Mouse (Mus musculus) right cerebral cortex, postnatal 4 days (tissue): Measurements from ENCODE around the gene Chat.
"Not testable (repeated sequence)": the region's sequence is repeated elsewhere in the genome, so short reads cannot be mapped to it uniquely, and the experiment has no call there.

Experiments used
- DNase-seq: peaks from one replicate; pipeline ENCODE4 v3.0.0-alpha.2; 2022

The Chat gene

DNA sequence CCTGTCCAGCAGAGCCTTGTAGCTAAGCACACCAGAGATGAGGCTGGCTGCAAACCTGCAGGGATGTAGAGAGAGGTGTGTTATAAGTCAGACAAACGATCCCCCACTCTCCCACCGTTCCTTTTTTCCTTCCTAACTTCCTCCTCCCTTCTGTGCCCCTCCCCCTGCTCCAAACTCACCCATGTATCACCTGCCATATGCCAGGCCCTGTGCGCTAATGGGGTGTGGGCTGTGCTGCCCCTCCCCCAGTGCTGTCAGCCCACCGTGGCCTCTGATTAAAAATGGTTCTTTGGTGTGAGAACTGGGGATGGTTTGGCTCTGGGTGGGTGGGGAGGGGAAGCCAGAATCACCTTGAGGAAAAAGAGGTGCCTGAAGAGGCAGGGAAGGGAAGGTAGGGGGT is 13.2 kb downstream of the Chat start:
- DNase-seq, result no peak

DNA sequence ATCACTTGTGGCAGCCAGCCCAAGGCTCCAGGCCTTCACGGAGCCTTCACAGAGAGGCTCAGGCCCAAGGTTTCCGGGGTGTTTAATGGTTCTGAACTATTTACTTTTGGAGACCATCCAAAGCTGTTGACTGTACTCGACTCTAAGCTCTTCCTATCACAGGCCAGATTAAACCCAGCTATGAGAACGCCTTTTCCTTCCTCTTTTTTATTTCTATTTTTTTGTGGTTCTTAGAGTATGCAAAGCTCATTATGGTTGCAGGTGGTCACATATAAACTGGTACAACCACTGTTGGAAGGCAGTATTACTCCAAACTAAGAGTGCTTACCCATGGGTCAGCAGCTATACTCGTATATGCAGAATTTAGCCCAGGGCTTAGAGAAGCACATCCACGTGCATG is 18.8 kb downstream of the Chat start:
- DNase-seq, result no peak

DNA sequence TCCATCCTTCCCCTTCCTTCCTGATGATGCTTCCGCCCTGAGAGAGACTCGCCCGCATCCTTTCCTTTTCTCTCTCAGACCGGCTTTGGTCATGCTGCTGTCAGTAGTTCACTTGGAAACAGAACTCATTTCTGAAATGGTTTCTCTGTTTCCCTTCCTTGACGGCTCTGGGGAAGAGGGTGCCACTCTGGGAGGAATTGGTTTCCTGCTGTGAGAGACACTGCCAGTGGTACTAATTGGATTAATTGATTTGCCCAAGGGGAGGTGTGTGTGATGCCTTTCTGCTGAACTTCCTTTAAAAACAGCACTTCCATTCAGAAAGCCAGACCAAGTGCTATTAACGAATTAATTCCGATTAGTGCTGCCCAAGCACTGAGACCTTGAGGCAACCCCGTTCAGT is 22.3 kb downstream of the Chat start:
- no peak for DNase-seq

DNA sequence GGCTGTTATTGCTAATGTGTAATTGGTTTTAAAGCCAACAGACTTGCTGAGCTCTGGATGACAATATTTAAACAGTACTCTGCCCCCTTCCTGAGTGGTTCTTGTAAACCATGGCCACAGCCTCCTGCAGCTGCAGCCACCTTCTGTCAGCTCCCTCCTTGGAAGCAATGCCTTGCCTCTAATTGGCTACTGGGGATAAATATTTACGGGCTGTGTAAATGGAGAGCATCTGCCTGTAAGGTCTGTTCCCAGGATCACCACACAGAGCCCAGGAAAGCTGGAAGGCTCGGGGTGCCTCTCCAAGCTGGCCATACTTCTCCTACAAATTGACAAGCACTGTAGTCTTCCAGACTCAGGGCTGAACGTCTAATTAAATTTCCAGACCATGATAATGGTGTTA is 26.0 kb downstream of the Chat start:
- no peak for DNase-seq

DNA sequence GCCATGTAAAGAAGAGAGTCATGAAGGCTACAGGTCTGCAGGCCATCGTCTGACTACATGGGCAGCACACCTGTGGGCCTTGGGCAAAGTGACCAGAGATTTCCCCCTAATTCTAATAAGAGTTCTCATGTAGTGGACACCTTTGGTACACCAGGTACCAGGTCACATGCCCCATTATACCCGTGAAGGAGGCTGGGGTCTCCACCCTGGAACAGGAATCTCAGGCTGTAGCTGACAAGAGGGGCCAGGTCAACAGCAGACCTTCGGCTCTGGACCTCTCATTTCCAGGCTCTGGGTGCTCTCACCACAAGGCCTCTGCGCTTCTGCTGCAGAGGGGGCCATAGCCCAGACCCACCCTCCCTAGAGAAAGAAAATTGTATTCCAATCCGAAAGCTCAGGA is 26.5 kb downstream of the Chat start:
- DNase-seq, result no peak

- no peak for DNase-seq
Measured at GRCm38 (mm10) chr14:32437352-32437793, 28.4 kb downstream of the Chat start.

GRCm38 (mm10) chr14:32429030-32429602 is 36.7 kb downstream of the Chat start:
- DNase-seq, result no peak

- DNase-seq, result no peak
Measured at GRCm38 (mm10) chr14:32423946-32424345, 41.8 kb downstream of the Chat start.

GRCm38 (mm10) chr14:32418747-32419146 is 47.0 kb downstream of the Chat start:
- no peak for DNase-seq

DNA sequence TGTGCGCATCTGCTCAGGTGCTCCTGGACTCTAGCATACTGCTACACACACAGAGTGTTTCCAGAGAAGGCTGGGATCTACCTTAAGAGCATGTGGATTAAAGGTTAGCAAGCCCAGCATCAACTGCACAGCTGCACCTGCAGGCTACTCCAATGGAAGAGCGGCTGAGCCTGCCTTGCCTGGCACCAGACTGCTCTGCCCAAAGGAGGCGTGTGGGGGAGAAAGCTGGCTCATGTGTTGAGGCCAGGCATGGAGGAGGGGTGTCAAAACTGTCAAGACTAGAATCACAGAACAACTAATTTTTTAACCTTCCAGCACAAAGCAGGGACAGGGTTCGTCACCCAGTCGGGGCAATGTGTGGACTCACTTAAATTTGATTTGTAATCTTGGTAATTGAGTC is 53.7 kb downstream of the Chat start:
- no peak for DNase-seq

DNA sequence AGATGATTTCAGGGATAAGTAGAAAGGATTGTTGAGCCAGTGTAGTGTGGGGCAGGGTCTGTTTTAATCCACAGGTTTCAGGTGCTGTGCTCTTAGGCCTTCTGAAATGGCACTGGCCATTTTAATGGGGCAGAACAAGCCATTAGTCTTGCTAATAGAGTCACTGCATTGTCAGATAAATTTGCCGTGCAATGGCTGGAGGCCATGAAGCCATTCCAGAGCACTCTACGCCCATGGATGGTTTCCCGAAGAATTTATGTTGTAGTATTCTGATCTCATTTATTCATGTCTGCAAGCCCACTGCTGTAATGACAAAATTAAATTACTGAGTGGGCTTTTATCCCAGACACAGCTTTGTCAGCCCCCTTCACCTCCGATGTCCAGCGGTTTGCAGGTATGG is 55.7 kb downstream of the Chat start:
- no peak for DNase-seq

DNA sequence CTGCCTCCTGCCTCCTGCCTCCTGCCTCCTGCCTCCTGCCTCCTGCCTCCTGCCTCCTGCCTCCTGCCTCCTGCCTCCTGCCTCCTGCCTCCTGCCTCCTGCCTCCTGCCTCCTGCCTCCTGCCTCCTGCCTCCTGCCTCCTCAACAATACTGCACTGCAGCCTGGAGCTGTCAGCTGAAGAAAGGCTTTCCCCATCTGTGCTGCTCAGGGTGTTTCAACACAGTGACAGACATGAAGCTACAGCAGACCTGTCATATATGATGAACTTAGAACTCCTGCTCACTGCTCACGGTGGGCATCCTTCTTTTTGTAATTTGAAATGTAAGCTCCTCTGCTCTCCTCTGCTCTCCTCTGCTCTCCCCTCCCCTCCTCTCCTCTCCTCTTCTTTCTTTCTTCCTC is 60.4 kb downstream of the Chat start:
- not testable (repeated sequence) for DNase-seq

GRCm38 (mm10) chr14:32388196-32388595 is 77.6 kb downstream of the Chat start, which contains the start of gene 1700024G13Rik:
1700024G13Rik (minus strand) TSS chr14:32388391.
- DNase-seq, result no peak

- peak; percentile 20 for DNase-seq
Measured at GRCm38 (mm10) chr14:32381619-32382018, 84.2 kb downstream of the Chat start.

DNA sequence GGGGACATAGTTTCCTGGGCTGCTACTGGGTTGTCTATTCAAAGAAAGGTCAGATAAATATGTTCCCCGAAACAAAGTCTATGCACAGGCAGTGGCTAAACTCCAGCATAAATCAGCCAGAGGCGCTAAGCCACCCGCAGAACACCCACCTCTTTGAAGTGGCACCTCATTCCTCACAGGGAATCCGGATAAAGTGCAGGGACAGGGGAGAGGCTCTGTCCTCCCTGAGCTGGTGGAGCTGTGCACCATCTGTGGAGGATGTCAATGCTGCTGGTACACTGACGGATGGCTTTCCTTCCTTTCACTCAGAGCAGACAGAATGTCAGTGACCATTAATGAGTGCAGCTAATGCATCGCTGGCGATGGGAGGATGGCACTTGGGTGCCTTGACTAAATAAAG is 84.7 kb downstream of the Chat start:
- no peak for DNase-seq

GRCm38 (mm10) chr14:32380099-32380480 is 85.7 kb downstream of the Chat start:
- no peak for DNase-seq

DNA sequence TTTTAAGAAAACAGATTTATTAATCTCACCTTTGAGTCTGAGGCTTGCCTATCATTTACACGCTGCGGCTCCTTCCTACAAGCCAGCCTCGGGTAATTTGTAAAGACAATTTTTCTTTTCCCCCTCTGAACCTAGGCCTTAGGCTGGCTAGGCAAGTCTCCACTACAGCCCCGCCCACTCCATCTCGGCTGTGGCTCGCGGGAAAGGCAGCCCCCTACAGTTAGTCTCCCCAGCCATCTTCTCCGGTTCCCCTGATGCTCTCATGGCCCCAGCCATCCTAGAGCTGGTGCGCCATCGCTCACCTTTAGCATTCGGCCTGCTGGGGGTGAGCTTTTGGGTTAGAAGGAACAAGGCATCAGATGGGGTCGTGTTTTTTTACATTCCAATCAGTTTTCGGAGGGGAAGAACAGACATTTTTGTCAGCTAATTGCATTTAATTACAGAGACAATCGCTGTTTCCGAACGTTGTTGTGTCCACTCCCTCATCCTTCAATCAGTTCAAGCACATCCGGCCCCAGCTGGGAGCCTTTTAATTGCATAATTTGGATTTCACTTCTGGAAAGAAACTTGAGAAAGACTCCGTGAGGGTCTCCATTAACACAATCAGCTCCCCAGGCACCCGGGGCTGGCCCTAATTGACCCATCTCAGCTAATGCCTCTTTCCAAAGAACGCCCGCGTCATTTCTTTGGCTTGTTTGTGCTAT is 86.2 kb downstream of the Chat start:
- DNase-seq, result no peak

DNA sequence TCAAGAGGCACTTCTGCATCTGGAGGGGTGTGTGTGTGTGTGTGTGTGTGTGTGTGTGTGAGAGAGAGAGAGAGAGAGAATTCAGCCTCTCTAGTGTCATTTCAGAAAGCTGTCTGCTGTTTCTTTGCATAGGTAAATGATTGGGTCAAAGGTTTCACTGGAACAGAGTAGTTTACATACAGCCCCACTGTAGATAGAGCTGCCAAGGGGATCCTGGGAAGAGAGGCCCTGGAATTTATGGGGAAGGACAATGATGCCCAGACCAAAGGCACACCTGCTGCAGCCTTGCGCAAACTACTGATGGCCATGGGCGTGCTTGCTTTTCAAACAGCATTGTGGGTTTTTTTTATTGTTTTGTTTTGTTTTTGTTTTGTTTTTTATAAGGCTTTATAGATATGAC is 93.3 kb downstream of the Chat start:
- no peak for DNase-seq

DNA sequence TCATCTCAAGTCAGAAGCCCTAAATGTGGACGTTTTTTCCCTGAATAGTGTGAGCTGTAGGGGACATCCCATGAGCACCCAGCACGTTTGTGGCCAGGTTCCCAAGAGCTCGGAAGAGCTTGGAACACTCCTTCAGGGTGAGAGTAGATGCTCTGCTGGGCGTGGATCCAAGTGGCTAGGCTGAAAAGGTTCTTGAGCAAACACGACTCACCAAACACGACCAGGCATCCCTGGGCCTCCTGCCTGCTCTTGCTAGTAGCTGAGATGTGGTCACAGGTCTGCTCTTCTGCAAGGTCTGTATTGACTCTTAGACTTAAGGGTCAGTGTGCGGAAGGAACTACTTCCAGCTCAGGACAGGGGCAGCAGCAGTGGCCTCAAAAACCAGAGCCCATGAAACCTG is 96.0 kb downstream of the Chat start:
- DNase-seq, result no peak

DNA sequence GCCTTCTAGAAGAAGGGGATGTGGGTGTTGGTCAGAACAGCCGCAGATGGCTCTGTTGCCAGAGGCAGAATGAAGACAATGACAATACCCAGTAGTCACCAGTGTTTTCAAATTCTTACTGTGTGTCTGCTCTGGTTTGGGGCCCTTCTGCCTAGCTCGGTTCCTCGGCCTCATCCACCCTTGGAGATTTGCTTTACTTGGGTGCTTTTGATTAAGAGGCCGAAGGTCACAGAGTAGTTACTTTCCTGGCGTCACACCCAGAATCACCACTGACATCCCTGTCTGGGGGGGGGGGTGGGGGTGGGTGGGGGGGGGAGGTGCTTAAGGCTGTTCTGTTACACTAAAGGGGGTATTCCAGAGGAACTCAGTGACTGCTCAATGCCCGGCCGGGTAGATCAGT is 101.4 kb downstream of the Chat start:
- no peak for DNase-seq
